Mouse (Mus musculus) forebrain, postnatal 0 days (tissue): Measurements from ENCODE around the gene Ripor3. TPM values are rescaled to one million over a fixed set of nuclear protein-coding genes. Genes with fewer than 3 reads are reported as not detected.

Source experiments
- ATAC-seq: fragments of 200-750 bp; cut with Nextera tagmentation; 2 replicates; pipeline ENCODE4 v1.8.0; 2017; ENCODE audit warnings: mild to moderate bottlenecking, moderate library complexity
- DNase-seq: peaks from one replicate; pipeline ENCODE4 v3.0.0-alpha.2; 2015
- H3K27ac ChIP-seq: fragments of 300-500 bp; sonication (generic); 2 replicates; pipeline ENCODE4 v1.5.1; 2014; ENCODE audit warnings: low read depth, mild to moderate bottlenecking, antibody characterized with exemption, low read length, moderate library complexity, mixed read lengths
- H3K27me3 ChIP-seq: fragments of 300-500 bp; sonication (generic); 2 replicates; pipeline ENCODE4 v1.6.1; 2014; ENCODE audit warnings: mild to moderate bottlenecking, low read length, mixed read lengths; ENCODE audit not compliant: insufficient read depth
- H3K36me3 ChIP-seq: fragments of 300-500 bp; sonication (generic); 2 replicates; pipeline ENCODE4 v1.6.1; 2014; ENCODE audit warnings: mild to moderate bottlenecking, moderate library complexity; ENCODE audit not compliant: insufficient read depth
- H3K4me1 ChIP-seq: fragments of 300-500 bp; sonication (generic); 2 replicates; pipeline ENCODE4 v1.6.1; 2014; ENCODE audit warnings: antibody characterized with exemption; ENCODE audit not compliant: insufficient read depth
- H3K4me2 ChIP-seq: fragments of 300-500 bp; sonication (generic); 2 replicates; pipeline ENCODE4 v1.6.1; 2014; ENCODE audit warnings: low read depth, mild to moderate bottlenecking, moderate library complexity
- H3K4me3 ChIP-seq: fragments of 300-500 bp; sonication (generic); 2 replicates; pipeline ENCODE4 v1.5.1; 2014; ENCODE audit warnings: low read depth, low read length, mixed read lengths
- H3K9ac ChIP-seq: fragments of 300-500 bp; sonication (generic); 2 replicates; pipeline ENCODE4 v1.6.1; 2014; ENCODE audit warnings: mild to moderate bottlenecking
- H3K9me3 ChIP-seq: fragments of 300-500 bp; sonication (generic); 2 replicates; pipeline ENCODE4 v1.6.1; 2016; ENCODE audit warnings: low read length
- CTCF ChIP-seq: sonication (generic); IDR thresholded peaks from 2 replicates; pipeline ENCODE4 v1.5.1; 2016; ENCODE audit warnings: antibody characterized with exemption, control low read depth, low read depth
- WGBS: fragments of 180-500 bp; shearing (Covaris S2); extraction: QIAGEN DNeasy Blood & Tissue Kit; methylation state at CpG from one replicate; pipeline ENCODE4 v1.1.7; 2014; 5-methylcytosine and 5-hydroxymethylcytosine counted together
- polyA plus RNA-seq: library from polyadenylated mRNA; unstranded; fragments of >200 nt; fragmentation: Nextera tagmentation; extraction: Ambion mirVana; gene quantifications from 2 replicates; pipeline ENCODE4 v1.2.1, GENCODE M21; 2015
- total RNA-seq: library from RNA; depleted of rRNA; stranded (reverse); fragments of >200 nt; gene quantifications from 2 replicates; pipeline ENCODE4 v1.2.3, GENCODE M21; 2014; rRNA removed

The Ripor3 gene
- total and polyA plus RNA-seq, 2 experiments from 2014 or later, result 0.29 to 0.39 TPM

DNA sequence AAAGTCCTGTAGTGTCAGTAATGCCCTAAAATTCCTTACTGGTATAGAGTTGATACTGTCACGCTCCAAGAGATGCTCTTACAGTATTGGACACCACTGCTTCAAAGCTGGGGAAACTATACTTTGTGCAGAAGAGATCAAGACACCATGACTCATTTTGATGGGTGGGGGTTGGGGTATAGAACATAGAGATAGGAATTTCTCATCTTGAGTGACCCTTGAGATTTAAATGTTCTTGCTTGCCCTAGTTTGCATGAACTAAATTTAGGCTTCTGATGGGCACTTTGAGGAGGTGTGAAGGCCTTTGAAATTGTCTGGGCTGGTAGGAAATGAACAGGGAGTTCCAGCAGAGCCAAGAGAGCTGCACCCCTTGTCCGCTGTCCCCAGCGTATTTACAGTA, 74.5 kb downstream of the Ripor3 start:
- Histone ChIP-seq H3K4me2 (no peak overlapping the region), H3K4me1 (peaks cover 13% of the 10 kb centered on the region), H3K27ac (no peak overlapping the region), H3K27me3 (no peaks in the 10 kb centered on the region), H3K9ac (no peak overlapping the region), H3K9me3 (no peaks in the 10 kb centered on the region), H3K36me3 (no peaks in the 10 kb centered on the region), H3K4me3 (no peak overlapping the region)
- DNase-seq, result no peak
- 83% methylated on average over 3 of the region's 3 CpGs for WGBS
- ATAC-seq, result no peak
- TF ChIP-seq CTCF, result no peak

- peak overlapping the region; percentile 89 for H3K4me3 ChIP-seq
- H3K27ac ChIP-seq, result 0 out of 2 replicates have a peak overlapping the region, but pooled peaks have one; percentile 11
- H3K9ac ChIP-seq, result peak overlapping the region; percentile 90
- H3K27me3 ChIP-seq, result no peaks in the 10 kb centered on the region
- ATAC-seq (no peak), DNase-seq (no peak)
- peak overlapping the region; percentile 64 for H3K4me2 ChIP-seq
- TF ChIP-seq CTCF, result no peak
- no peaks in the 10 kb centered on the region for H3K36me3 ChIP-seq
- H3K9me3 ChIP-seq, result no peaks in the 10 kb centered on the region
- 12% methylated on average over 7 of the region's 7 CpGs for WGBS
- H3K4me1 ChIP-seq, result peaks cover 13% of the 10 kb centered on the region
Observed at GRCm38 (mm10) chr2:167933397-167933796, 77.0 kb downstream of the Ripor3 start.

DNA sequence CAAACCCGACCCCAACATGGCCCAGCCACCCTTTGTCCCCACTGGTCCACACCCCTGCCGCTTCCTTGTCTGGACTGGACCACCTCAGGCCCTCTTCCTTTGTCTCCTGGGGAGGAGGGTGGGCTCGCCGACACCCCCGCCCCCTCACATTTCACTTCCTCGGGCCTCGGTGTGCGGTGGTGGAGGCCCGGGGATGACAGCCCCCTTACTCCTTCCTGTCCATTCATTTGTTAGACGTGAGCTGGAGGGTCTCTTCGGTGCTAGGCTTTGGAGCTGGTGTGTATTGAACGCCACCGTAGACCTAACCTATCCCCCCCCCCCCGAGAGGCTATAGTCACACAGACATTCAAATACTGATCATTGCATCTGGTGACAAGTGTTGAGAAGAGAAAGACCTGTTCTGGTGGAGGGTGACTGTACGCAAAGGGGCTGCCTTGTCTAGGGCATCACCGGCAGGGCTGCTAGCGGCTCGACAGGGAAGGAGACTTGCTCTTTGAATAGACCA, 77.6 kb downstream of the Ripor3 start:
- no peaks in the 10 kb centered on the region for H3K36me3 ChIP-seq
- H3K9ac ChIP-seq, result peak overlapping the region; percentile 90
- peak; percentile 49 for ATAC-seq
- peak overlapping the region; percentile 64 for H3K4me2 ChIP-seq
- DNase-seq, result peak; percentile 45
- no peak for TF ChIP-seq CTCF
- no peaks in the 10 kb centered on the region for H3K27me3 ChIP-seq
- H3K4me3 ChIP-seq, result peak overlapping the region; percentile 89
- 1% methylated on average over 18 of the region's 18 CpGs for WGBS
- peaks cover 13% of the 10 kb centered on the region for H3K4me1 ChIP-seq
- no peaks in the 10 kb centered on the region for H3K9me3 ChIP-seq
- H3K27ac ChIP-seq, result peak overlapping the region; percentile 80

- WGBS, result 3% methylated on average over 73 of the region's 99 CpGs
- H3K4me3 ChIP-seq, result peak within 1 kb of the TSS; percentile 89
- no peaks in the 10 kb centered on the region for H3K9me3 ChIP-seq
- DNase-seq, result peak; percentile 98
- TF ChIP-seq CTCF, result no peak
- H3K27me3 ChIP-seq, result no peaks in the 10 kb centered on the region
- peak within 1 kb of the TSS; percentile 64 for H3K4me2 ChIP-seq
- peak; percentile 99 for ATAC-seq
- peaks cover 13% of the 10 kb centered on the region for H3K4me1 ChIP-seq
- peak within 1 kb of the TSS; percentile 90 for H3K9ac ChIP-seq
- H3K36me3 ChIP-seq, result no peaks in the 10 kb centered on the region
- peak within 1 kb of the TSS; percentile 80 for H3K27ac ChIP-seq
Observed at GRCm38 (mm10) chr2:167931985-167932726, 78.3 kb downstream of the Ripor3 start, which contains the start of gene Ptpn1. Ptpn1 (plus strand) TSS chr2:167932057.

DNA sequence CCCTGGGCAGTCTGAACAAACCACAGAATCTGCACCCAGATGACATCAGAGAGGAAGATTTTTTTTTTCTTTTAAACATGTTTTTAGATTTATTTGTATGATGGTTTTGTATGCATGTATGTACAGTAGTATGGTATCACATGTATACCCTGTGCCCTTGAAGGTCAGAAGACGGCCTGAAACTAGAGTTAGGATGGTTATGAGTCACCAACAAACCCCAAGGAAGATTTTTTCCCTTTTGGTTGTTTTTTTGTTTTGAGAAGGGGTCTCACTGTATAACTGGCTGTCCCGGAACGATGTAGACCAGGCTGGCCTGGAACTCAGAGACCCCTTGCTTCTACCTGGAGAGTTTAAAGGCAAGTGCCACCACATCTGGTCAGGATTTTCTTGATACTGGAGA, 79.4 kb downstream of the Ripor3 start:
- no peak for TF ChIP-seq CTCF
- H3K36me3 ChIP-seq, result no peaks in the 10 kb centered on the region
- ATAC-seq (no peak), DNase-seq (no peak)
- no peaks in the 10 kb centered on the region for H3K27me3 ChIP-seq
- H3K9me3 ChIP-seq, result no peaks in the 10 kb centered on the region
- H3K9ac ChIP-seq, result no peak overlapping the region
- H3K27ac ChIP-seq, result no peak overlapping the region
- H3K4me3 ChIP-seq, result no peak overlapping the region
- H3K4me1 ChIP-seq, result peaks cover 13% of the 10 kb centered on the region
- H3K4me2 ChIP-seq, result peak overlapping the region; percentile 64; the same call in 1 of the 2 replicates
- 95% methylated on average over 3 of the region's 3 CpGs for WGBS

Other genes with a start within 250 kb of the Ripor3 start
- gene Ptpn1, start 78.6 kb downstream of the Ripor3 start, total RNA-seq, result 34.8 and 47.0 TPM in 2 replicates
- gene Ptpn1, start 78.6 kb downstream of the Ripor3 start, polyA plus RNA-seq, result 70.6 and 75.4 TPM in 2 replicates
- gene Pard6b, start 70.4 kb upstream of the Ripor3 start, total RNA-seq, result 4.2 and 5.3 TPM in 2 replicates
- gene Pard6b, start 70.4 kb upstream of the Ripor3 start, polyA plus RNA-seq, result 2.8 and 4.1 TPM in 2 replicates
- gene Adnp, start 196.5 kb upstream of the Ripor3 start, total RNA-seq, result 22.0 and 41.8 TPM in 2 replicates
- gene Adnp, start 196.5 kb upstream of the Ripor3 start, polyA plus RNA-seq, result 9.2 and 15.4 TPM in 2 replicates
- gene Gm20716, start 219.7 kb upstream of the Ripor3 start, total RNA-seq, result 42.9 and 47.9 TPM in 2 replicates
- gene Gm20716, start 219.7 kb upstream of the Ripor3 start, polyA plus RNA-seq, result 9.1 and 16.3 TPM in 2 replicates
- gene Dpm1, start 220.0 kb upstream of the Ripor3 start, total RNA-seq, result 13.4 and 21.4 TPM in 2 replicates
- 94.5 and 112 TPM in 2 replicates for gene Dpm1, start 220.0 kb upstream of the Ripor3 start, polyA plus RNA-seq
- 23.1 and 23.6 TPM in 2 replicates for gene Mocs3, start 220.0 kb upstream of the Ripor3 start, total RNA-seq
- 8.6 and 9.9 TPM in 2 replicates for gene Mocs3, start 220.0 kb upstream of the Ripor3 start, polyA plus RNA-seq